Mouse (Mus musculus): ENCODE measurements around the gene Ptx4.
"Not testable (repeated sequence)": the region's sequence is repeated elsewhere in the genome, so short reads cannot be mapped to it uniquely, and the experiment has no call there.

The Ptx4 gene

DNA sequence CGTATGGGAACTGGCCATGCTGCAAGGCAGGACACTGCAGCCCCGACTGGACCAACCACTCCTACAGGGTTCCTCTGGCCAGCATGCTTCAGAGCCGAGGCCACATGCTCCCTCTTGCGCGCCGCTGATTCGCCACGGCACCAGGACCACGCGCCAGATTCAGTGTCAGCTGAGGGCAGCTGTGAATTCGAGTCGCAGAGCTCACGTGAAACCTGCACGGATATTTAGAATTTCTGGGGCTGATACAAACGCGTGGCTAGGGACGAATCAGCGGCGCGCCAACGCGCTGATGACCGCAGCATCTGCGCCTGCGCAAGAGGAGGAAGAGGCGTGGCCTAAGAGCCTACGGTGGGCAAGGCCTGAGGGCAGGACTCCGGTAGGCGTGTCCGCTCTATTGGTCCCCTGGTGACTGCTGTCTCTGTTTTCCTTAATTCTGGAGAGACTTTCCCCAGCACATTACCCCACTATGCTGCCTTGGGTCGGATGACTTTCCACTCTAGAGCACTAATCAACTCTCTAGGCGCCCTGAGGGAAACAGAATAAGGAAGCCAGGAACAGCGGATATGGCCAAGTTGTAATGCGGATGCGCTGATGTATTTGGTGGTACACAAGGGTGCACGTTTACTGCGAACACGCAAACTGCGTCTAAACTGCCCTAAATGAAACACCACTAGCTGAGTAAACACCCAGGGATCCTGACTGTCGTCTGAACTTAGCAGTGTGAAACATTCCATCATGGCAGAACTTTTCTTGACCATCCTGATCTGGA is 4.7 kb upstream of the Ptx4 start, which contains the start of gene Telo2:
Telo2 (minus strand) TSS at position 304 of the 769 bp plus-strand sequence.
- DNase-seq: peak; percentile 93

DNA sequence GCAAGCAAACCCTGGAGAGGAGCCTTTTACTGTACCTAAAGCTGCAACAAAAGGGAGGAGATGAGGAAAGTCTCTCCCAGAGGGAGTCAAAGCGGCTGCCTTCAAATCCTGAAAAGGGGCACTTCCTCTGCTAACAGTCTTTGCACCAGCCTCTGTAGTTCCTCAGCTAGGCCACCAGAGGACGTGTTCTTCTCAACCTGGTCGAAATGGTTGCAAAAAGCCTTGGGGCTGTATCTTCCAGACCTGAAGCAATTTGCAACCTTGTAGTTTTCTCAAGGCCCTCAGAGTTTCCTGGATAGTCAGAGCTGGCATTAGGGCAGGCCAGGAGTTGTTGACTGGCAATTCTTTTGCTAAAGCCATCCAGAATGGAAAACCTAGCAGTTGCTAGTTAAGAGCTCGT is 3.3 kb upstream of the Ptx4 start:
- DNase-seq: no peak

DNA sequence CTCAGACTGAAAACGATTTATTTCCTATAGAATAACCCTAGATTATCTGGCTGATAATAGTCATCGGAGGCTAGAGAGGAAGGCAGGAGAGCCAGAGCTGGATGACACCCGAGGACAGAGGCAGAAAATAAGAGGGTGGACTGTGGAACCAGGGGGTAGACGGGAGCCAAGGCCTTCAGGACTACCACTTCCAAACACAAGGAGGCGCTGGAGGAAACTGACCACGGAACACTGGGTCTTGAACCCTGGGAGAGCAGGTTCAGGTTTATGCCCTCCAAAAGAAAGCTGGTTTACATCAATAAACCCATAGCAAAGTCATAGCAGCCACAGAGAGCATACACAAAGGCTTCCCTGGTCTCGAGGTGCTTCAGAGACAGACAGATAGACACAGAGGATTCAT is 3.4 kb downstream of the Ptx4 start:
- no peak for DNase-seq

DNA sequence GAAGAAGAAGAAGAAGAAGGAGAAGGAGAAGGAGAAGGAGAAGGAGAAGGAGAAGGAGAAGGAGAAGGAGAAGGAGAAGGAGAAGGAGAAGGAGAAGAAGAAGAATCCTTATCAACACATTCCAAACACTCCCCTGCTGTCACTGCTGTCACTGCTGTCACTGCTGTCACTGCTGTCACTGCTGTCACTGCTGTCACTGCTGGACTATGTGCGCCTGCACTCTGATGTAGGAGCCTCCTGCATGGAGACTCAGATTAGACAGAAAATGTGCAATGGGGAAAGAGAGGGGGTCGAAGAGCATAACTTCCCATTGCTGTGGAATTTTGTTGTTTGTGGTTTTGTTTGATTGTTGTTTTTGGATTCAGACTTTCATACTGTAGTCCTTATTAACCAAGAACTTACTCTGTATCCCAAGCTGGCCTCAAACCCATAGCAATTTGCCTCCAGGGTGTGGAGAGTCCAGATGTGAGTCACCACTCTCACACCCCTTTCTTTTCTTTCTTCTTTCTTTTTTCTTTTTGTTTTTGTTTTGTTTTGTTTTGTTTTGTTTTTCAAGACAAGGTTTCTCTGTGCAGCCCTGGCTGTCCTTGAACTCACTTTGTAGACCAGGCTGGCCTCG is 5.0 kb downstream of the Ptx4 start:
- not testable (repeated sequence) for DNase-seq

DNA sequence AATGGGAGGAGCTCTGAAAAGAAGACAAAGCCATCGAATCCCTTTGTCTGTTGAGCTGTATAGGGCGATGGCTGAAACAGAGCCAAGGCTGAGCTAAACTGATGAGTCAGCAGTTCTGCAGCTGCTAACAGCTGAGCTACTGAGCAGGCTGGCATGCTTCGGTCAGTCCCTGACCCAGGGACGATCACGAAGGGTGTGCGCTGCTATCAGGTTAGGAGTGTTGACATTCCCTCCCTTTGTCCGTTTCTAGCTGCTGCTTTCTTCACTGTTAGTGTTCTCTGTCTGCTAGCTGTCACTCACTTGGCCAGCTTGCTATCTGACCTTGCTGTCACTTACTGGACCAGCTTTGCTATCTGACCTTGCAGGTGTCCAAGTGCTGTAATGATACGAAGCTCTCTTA is 6.5 kb downstream of the Ptx4 start:
- DNase-seq: no peak

DNA sequence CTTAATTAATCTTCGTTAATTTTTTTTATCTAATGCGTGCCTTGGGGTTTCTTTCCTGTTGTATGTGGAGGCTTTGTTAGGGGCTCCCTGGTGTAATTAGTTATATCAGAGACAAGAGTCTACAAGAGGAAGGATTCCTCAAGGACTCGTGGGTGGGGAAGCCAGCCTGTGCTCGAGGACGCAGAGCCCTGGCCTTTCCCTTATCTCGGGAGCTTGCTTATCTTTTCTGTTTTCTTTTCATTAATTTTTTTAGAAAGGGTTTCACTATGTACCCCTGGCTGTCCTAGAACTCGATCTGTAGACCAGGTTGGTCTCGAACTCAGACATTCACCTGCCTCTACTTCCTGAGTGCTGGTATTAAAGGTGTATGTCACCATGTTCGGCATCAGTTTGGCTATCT is 7.1 kb downstream of the Ptx4 start:
- DNase-seq: no peak

DNA sequence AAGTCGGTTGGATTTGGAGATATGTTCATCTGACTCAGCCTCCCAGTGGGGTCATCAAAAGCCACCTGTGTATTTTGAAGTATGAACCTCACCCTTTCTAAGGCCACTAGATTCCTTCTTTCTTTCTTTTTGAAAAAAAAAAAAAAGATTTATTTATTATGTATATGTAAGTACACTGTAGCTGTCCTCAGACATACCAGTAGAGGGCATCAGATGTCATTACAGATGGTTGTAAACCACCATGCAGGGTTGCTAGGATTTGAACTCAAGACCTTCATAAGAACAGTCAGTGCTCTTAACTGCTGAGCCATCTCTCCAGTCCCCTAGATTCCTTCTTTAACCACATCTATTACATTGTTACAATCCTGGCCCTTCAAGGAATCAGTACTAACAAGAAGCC is 9.5 kb downstream of the Ptx4 start:
- DNase-seq: no peak

DNA sequence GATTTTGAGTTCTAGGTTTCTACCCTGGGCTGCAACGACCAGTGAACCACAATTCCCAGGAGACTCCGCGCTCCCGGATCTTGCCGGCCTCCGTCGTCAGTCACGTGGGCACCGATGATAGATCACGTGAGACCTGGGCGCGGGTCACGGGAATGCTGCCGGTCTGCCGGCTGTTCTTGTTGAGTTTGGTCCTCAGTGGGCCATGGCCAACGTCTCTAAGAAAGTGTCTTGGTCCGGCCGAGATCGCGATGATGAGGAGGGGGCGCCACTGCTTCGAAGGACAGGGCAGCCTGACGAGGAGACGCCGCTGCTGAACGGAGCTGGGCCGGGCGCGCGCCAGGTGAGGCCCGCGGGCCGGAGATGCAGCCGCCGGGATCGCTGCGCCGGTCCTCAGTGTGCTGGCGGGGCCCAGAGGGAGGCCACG is 12.7 kb downstream of the Ptx4 start, which contains the start of gene Clcn7:
Clcn7 (plus strand) TSS at position 117 of the 424 bp plus-strand sequence.
- peak; percentile 94 for DNase-seq

DNA sequence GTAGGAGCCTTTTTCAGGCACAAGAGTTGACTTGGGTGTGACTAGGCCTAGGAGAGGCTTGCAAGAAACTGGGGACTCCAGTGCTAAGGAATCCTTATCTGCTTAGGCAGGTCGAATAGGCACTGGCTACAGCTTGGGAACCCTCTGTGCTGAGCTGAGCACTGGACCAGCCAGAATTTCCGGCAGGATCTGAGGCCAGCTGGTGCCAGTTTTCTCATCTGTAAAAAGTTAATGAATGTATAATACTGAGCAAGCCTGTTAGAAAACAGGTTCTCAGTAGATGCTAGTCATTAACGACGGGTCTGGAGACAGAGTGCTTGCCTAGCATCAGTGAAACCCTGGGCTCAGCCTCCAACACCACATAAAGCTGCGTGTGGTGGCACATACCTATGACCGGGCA is 15.1 kb downstream of the Ptx4 start:
- no peak for DNase-seq

DNA sequence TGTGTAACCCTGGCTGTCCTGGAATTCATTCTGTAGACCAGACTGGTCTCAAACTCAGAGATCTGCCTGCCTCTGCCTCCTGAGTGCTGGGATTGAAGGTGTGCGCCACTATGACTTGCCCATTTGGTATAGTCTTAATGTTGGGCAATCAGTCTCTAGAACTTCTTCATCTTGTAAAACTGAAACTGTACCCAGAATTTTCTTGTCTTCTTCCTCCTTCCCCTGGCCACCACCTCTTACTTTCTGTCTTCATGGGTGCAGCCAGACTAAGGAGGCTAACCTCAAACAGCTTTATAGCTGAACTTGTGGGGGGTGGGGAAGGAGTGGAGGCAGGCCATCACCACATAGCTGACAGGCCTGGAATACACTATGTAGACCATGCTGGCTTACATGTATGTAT is 18.2 kb downstream of the Ptx4 start:
- DNase-seq: no peak

DNA sequence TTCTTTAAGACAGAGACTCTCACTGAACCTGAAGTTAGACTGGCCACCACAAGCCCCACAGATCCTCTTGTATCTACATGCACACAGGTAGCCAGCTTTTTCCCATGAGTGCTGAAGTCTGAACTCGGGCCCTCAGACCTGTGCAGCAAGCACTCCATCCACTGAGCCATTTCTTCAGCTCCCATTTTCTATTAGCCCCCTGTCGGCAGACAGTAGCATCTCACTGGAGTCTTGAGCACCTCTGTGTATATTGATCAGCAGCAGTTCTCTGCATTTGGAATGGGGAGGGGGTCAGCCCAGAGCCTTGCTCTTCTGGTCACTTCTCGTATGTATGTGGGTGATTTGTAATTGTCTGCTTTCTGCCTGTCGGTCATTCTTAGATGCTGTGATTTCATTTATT is 19.4 kb downstream of the Ptx4 start:
- DNase-seq: no peak

DNA sequence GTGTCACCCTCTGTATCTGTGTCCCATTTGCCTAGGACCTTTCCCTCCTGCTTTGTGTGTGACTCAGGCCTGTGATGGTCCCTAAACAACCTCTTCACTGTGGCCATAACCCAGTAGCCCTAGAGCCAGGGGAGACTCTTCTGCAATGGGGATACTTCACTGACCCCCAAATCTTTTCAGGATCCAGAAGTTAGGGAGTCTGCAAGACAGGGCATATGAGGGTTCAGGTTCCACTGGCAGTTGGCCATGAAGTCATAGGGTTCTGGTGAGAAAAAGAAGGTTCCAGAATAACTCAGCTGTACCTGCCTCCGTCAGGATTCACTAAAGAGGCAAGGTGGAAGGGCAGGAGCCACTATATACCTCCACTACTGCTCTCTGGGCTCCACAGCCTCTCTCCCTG is 41.6 kb downstream of the Ptx4 start, which contains the start of gene Ccdc154:
Ccdc154 (plus strand) TSS at position 301 of the 400 bp plus-strand sequence.
- DNase-seq: no peak

DNA sequence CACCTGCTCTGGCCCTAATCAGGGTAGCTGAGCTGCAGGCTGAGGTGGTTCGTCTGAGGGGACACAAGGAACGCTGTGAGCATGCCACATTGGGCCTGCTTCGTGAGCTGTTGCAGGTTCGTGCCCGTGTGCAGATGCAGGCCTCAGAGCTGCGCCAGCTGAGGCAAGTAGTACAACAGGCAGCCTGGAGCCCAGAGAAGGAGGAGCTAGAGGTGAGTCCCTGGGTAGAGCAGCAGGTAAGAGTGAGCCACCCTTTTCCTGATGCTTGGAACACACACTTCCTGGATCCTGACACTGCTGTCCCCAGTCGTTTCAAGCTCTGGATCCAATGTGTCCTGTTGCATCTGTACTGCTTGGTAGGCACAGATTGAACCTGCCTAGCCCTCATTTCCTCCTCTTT is 42.8 kb downstream of the Ptx4 start:
- DNase-seq: no peak

DNA sequence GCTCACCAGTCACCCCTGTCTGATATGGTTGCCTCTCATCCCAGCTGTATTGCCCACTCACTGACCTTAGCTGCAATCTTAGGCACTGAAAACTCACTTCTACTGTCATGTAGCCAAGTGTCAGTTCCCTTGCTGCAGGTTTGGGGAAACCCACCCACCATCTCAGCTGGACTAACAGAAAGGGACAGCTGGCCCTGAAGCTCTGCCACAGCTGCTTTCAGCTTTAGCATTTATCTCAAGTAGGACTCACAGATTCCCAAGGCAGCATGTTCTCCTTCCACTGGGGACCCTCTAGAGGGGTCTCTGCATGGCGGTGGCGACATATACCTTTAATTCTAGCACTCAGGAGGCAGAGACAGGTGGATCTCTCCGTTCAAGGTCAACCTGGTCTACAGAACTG is 44.2 kb downstream of the Ptx4 start:
- no peak for DNase-seq

DNA sequence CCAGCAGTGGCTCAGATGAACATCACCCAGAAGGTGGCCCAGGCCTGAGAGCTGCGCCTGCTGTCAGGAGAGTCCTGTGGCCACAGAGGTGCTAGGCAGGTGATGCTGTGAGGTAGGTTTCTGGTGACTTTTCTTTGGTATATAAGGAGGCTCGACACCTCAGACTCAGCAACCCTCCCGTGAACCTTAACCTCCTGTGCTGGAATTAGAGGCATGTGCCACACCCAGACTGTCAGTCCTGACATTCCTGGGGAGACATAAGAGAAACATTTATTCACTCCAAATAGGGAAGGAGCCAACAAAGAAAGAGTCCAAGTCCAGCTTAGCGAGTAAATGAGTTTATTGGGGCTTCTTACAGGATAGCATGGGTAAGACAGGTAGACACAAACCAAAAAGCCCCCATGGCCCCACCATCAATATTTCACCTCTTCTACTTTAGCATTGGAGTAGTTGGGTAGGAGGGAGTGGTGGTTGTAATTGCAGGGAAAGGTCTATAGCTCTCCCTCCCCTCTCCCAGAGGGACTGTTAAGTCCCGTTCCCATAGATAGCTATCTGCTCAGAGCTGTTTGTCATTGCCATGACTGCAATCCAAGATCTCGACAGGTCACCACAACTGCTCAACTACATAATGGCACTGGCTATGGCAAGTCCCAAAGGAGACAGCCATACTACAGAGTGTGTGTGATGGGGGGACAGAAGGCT is 45.6 kb downstream of the Ptx4 start:
- DNase-seq: no peak

DNA sequence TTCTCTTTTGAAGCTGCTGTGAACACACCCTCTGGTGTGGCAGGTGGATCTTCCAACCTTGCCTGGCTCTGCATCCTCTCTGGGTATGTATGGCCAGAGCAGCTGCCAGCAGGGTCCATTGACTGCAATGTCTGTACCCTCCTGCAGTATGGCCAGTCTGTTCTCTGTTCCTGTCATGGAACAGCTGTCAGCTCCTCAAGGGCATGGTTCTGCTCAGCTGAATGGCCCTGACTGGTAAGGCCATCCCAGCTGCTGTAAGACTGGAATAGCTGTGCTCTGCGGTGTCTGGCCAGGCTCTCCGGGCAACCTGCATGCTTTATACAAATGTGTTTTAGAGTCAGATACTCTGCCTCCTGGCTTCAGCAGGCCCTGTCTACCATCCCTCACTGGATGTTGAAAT is 49.1 kb downstream of the Ptx4 start:
- DNase-seq: no peak

DNA sequence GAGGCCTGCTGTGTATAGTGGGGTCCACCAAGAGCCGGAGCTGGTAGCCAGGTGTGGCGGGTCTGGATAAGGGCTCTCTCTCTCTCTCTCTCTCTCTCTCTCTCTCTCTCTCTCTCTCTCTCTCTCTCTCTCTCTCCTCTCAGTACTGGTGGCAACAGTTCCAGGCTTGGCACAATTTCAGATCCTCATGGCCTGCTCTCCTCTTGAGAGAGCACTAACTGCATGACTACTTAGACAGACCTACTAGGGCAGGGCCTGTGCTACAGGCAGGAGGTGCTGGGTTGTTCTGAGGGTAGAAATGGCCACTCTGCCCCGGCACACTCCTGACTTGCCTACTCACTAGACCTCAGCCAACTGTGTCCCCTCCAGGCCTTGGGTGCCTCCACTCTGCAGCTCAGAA is 52.0 kb downstream of the Ptx4 start:
- DNase-seq: no peak

All from cerebellum, adult 9-10 months (tissue).